Comparison of ENCODE assay signal across 8 mouse cellular contexts in the genomic region with DNA sequence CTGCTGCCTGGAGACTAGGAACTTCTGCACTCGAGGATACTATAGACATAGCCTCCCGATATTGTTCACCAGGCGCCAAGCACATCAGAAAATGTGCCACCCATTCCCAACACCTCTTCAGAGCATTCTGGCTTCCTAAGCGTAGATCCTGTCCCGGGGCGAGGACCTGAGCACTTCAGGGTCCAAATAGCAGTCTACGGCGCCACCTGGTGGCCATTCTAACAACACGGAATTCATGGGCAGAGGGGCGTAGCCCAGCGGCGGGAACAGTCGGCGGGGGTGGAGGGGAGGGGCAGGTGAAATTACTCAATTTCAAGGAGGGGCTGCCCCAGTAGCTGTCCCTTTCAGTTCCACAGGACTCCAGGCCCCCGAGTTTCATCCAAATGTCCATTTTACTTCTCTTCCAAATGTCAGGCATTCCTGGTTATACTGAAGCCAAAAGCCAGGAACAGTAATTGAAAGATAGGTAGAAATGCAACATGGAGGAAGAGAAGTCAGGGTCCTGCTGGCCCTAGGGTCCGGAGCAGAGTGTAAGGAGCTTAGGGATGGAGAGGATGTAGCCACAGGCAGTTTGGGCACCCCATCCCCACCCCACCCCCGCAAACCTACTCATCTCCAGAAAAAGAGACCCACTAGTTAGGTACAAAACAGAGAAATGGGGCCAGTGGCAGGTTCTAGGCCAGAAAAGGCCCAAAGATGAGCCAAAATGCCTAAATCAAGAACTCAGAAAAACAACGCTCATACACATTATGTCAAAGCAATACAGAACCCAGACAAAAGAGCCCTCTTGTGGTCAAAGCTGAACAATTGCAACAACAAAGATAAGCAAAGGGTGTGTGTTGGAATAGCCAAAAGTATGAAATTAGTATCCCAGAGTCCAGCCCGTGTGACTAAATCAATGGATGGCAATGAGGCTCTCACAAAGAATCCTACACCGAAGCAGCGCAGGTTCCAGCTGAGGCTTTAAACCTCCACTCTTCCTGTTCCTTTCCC. TPM values are rescaled to one million over a fixed set of nuclear protein-coding genes. Genes with fewer than 3 reads are reported as not detected.
DNase-seq lines count a peak whose midpoint lies in the region; ATAC-seq and TF ChIP-seq lines count a peak whose summit lies in the region.

No protein-coding gene starts in this region.

- H3K4me1 ChIP-seq in embryonic facial prominence, embryonic 10.5 days = peaks cover 20% of the 10 kb centered on the region
- 0 out of 2 replicates have a peak, but pooled peaks cover 4% of the 10 kb centered on the region for H3K4me1 ChIP-seq in intestine, postnatal 0 days (replicated peaks; ENCODE audit: control insufficient read depth, insufficient read depth, low read length)
- peaks cover 4% of the 10 kb centered on the region; the same call in 1 of the 2 replicates for H3K4me1 ChIP-seq in midbrain, embryonic 11.5 days (ENCODE audit: control insufficient read depth, insufficient read depth, low read length)

- peak; percentile 95 for DNase-seq in adrenal gland, postnatal 14 days
- DNase-seq in embryonic facial prominence, embryonic 10.5 days (ENCODE audit: low spot score) = peak; percentile 93
- DNase-seq in left cerebral cortex, postnatal 4 days = peak; percentile 94
- peak; percentile 99 for DNase-seq in midbrain, embryonic 11.5 days (ENCODE audit: low spot score, missing footprints)
- peak; percentile 97 for DNase-seq in right cerebral cortex, postnatal 4 days
- DNase-seq in yolk sac, embryonic 10.5 days (ENCODE audit: low spot score) = peak; percentile 85

- 11% methylated on average over 21 of the region's 21 CpGs for WGBS in embryonic facial prominence, embryonic 10.5 days
- WGBS in intestine, postnatal 0 days = 7% methylated on average over 21 of the region's 21 CpGs
- WGBS in midbrain, embryonic 11.5 days = 11% methylated on average over 21 of the region's 21 CpGs

- ATAC-seq in granulocyte monocyte progenitor cell, adult 5-6 weeks (replicated peaks; ENCODE audit: poor library complexity, severe bottlenecking) = peak; percentile 96
- ATAC-seq in intestine, postnatal 0 days = peak; percentile 85
- peak; percentile 88 for ATAC-seq in midbrain, embryonic 11.5 days (ENCODE audit: low FRiP score)

- H3K27ac ChIP-seq in embryonic facial prominence, embryonic 10.5 days (replicated peaks) = peak overlapping the region; percentile 40
- H3K27ac ChIP-seq in intestine, postnatal 0 days (ENCODE audit: low read depth, low read length) = peak overlapping the region; percentile 88
- no peak overlapping the region for H3K27ac ChIP-seq in midbrain, embryonic 11.5 days (ENCODE audit: low read depth, low read length)

- H3K4me3 ChIP-seq in embryonic facial prominence, embryonic 10.5 days = peak overlapping the region; percentile 58
- peak overlapping the region; percentile 23 for H3K4me3 ChIP-seq in intestine, postnatal 0 days (ENCODE audit: low read depth, low read length)
- H3K4me3 ChIP-seq in midbrain, embryonic 11.5 days (ENCODE audit: low read depth, low read length) = peak overlapping the region; percentile 29

- intact Hi-C loops in left cerebral cortex, postnatal 4 days (cut with DNase I) = loop anchor here (2.0 kb wide), 2 partner anchors 140 to 202 kb away; partner anchors contain the start of gene Odf3

- peak; percentile 91 for TF ChIP-seq CTCF in intestine, postnatal 0 days (IDR thresholded peaks at IDR 0.05; ENCODE audit: low read depth)

- peak overlapping the region; percentile 75 for H3K4me2 ChIP-seq in intestine, postnatal 0 days (replicated peaks; ENCODE audit: low read depth)
- H3K4me2 ChIP-seq in midbrain, embryonic 11.5 days = peak overlapping the region; percentile 76

- H3K9me3 ChIP-seq in embryonic facial prominence, embryonic 10.5 days = no peaks in the 10 kb centered on the region
- H3K9me3 ChIP-seq in intestine, postnatal 0 days (ENCODE audit: control insufficient read depth) = no peaks in the 10 kb centered on the region
- no peaks in the 10 kb centered on the region for H3K9me3 ChIP-seq in midbrain, embryonic 11.5 days (ENCODE audit: control insufficient read depth, low read length)

- H3K27me3 ChIP-seq in embryonic facial prominence, embryonic 10.5 days (replicated peaks; ENCODE audit: low read depth, poor library complexity, severe bottlenecking) = no peaks in the 10 kb centered on the region
- H3K27me3 ChIP-seq in intestine, postnatal 0 days (replicated peaks; ENCODE audit: control insufficient read depth, insufficient read depth, low read length) = no peaks in the 10 kb centered on the region
- H3K27me3 ChIP-seq in midbrain, embryonic 11.5 days (ENCODE audit: control insufficient read depth, insufficient read depth, low read length) = no peaks in the 10 kb centered on the region

- H3K9ac ChIP-seq in intestine, postnatal 0 days (ENCODE audit: low read depth, low read length) = peak overlapping the region; percentile 34; the same call in 1 of the 2 replicates
- H3K9ac ChIP-seq in midbrain, embryonic 11.5 days (ENCODE audit: low read length) = peak overlapping the region; percentile 48

- no peaks in the 10 kb centered on the region for H3K36me3 ChIP-seq in embryonic facial prominence, embryonic 10.5 days (replicated peaks)
- H3K36me3 ChIP-seq in intestine, postnatal 0 days (ENCODE audit: control insufficient read depth, insufficient read depth) = no peaks in the 10 kb centered on the region
- H3K36me3 ChIP-seq in midbrain, embryonic 11.5 days (ENCODE audit: control insufficient read depth, insufficient read depth, low read length) = no peaks in the 10 kb centered on the region

RNA-seq across cellular contexts. Expression of gene B4galnt4, which starts 12.4 kb away (rescaled TPM):
- 1.4 and 2.7 TPM in 2 replicates for total RNA-seq in adrenal gland, postnatal 14 days (2021)
- 26.5 and 27.7 TPM in 2 replicates for polyA plus RNA-seq in embryonic facial prominence, embryonic 10.5 days (2016; fragmentation: Nextera tagmentation; extraction: Ambion mirVana)
- total RNA-seq in granulocyte monocyte progenitor cell, adult 5-6 weeks (2014; fragmentation: Nextera tagmentation) = 0.60 and 3.6 TPM in 2 replicates
- total RNA-seq in granulocyte monocyte progenitor cell, adult 5-6 weeks (2017) = 0.26 TPM in 1 of 2 replicates, not detected in the other
- 1.9 and 2.9 TPM in 2 replicates for polyA plus RNA-seq in intestine, postnatal 0 days (2015; fragmentation: Nextera tagmentation; extraction: Ambion mirVana)
- total RNA-seq in left cerebral cortex, postnatal 4 days (2021) = 100 to 1,000 TPM; 132 to 150 TPM
- polyA plus RNA-seq in midbrain, embryonic 11.5 days (2014; fragmentation: Nextera tagmentation; extraction: Ambion mirVana) = 18.8 and 19.5 TPM in 2 replicates

RNA-seq across cellular contexts. Expression of gene Gm17387, which starts 19.6 kb away (rescaled TPM):
- total RNA-seq in adrenal gland, postnatal 14 days (2021) = not detected in 2 replicates
- polyA plus RNA-seq in embryonic facial prominence, embryonic 10.5 days (2016; fragmentation: Nextera tagmentation; extraction: Ambion mirVana) = not detected in 2 replicates
- not detected in 2 replicates for total RNA-seq in granulocyte monocyte progenitor cell, adult 5-6 weeks (2014; fragmentation: Nextera tagmentation)
- total RNA-seq in granulocyte monocyte progenitor cell, adult 5-6 weeks (2017) = not detected in 2 replicates
- not detected in 2 replicates for polyA plus RNA-seq in intestine, postnatal 0 days (2015; fragmentation: Nextera tagmentation; extraction: Ambion mirVana)
- not detected for total RNA-seq in left cerebral cortex, postnatal 4 days (2021)
- polyA plus RNA-seq in midbrain, embryonic 11.5 days (2014; fragmentation: Nextera tagmentation; extraction: Ambion mirVana) = not detected in 2 replicates

RNA-seq across cellular contexts. Expression of gene Pkp3, which starts 29.5 kb away (rescaled TPM):
- 0.96 and 3.5 TPM in 2 replicates for total RNA-seq in adrenal gland, postnatal 14 days (2021)
- polyA plus RNA-seq in embryonic facial prominence, embryonic 10.5 days (2016; fragmentation: Nextera tagmentation; extraction: Ambion mirVana) = 9.4 and 9.6 TPM in 2 replicates
- total RNA-seq in granulocyte monocyte progenitor cell, adult 5-6 weeks (2014; fragmentation: Nextera tagmentation) = 1.4 and 2.2 TPM in 2 replicates
- 0.52 and 2.7 TPM in 2 replicates for total RNA-seq in granulocyte monocyte progenitor cell, adult 5-6 weeks (2017)
- 35.3 and 38.6 TPM in 2 replicates for polyA plus RNA-seq in intestine, postnatal 0 days (2015; fragmentation: Nextera tagmentation; extraction: Ambion mirVana)
- total RNA-seq in left cerebral cortex, postnatal 4 days (2021) = not detected
- 0.82 and 0.84 TPM in 2 replicates for polyA plus RNA-seq in midbrain, embryonic 11.5 days (2014; fragmentation: Nextera tagmentation; extraction: Ambion mirVana)

RNA-seq across cellular contexts. Expression of gene Ifitm6, which starts 30.8 kb away (rescaled TPM):
- total RNA-seq in adrenal gland, postnatal 14 days (2021) = 0.89 and 1.4 TPM in 2 replicates
- polyA plus RNA-seq in embryonic facial prominence, embryonic 10.5 days (2016; fragmentation: Nextera tagmentation; extraction: Ambion mirVana) = not detected in 2 replicates
- 17.9 and 48.1 TPM in 2 replicates for total RNA-seq in granulocyte monocyte progenitor cell, adult 5-6 weeks (2014; fragmentation: Nextera tagmentation)
- total RNA-seq in granulocyte monocyte progenitor cell, adult 5-6 weeks (2017) = 22.5 and 42.5 TPM in 2 replicates
- polyA plus RNA-seq in intestine, postnatal 0 days (2015; fragmentation: Nextera tagmentation; extraction: Ambion mirVana) = 0.93 and 1.0 TPM in 2 replicates
- not detected for total RNA-seq in left cerebral cortex, postnatal 4 days (2021)
- polyA plus RNA-seq in midbrain, embryonic 11.5 days (2014; fragmentation: Nextera tagmentation; extraction: Ambion mirVana) = not detected in 2 replicates

RNA-seq across cellular contexts. Expression of gene Ifitm3, which starts 38.0 kb away (rescaled TPM):
- total RNA-seq in adrenal gland, postnatal 14 days (2021) = 124 and 169 TPM in 2 replicates
- 42.6 and 44.7 TPM in 2 replicates for polyA plus RNA-seq in embryonic facial prominence, embryonic 10.5 days (2016; fragmentation: Nextera tagmentation; extraction: Ambion mirVana)
- total RNA-seq in granulocyte monocyte progenitor cell, adult 5-6 weeks (2014; fragmentation: Nextera tagmentation) = 146 and 224 TPM in 2 replicates
- total RNA-seq in granulocyte monocyte progenitor cell, adult 5-6 weeks (2017) = 55.6 and 69.2 TPM in 2 replicates
- polyA plus RNA-seq in intestine, postnatal 0 days (2015; fragmentation: Nextera tagmentation; extraction: Ambion mirVana) = 324 and 334 TPM in 2 replicates
- 10 to 100 TPM in 1 of 2 experiments, 1 to 10 TPM in 1; 8.9 to 12.8 TPM for total RNA-seq in left cerebral cortex, postnatal 4 days (2021)
- polyA plus RNA-seq in midbrain, embryonic 11.5 days (2014; fragmentation: Nextera tagmentation; extraction: Ambion mirVana) = 13.5 and 14.0 TPM in 2 replicates

Comparison
In these comparisons a context has a peak if more than half of its experiments do, and no peak if none do; other contexts are left out.
1. RNA of gene B4galnt4, which starts 12.4 kb away (total RNA-seq): 132 to 150 TPM in left cerebral cortex, postnatal 4 days; 1.4 to 2.7 TPM in adrenal gland, postnatal 14 days and 0.26 to 3.6 TPM in granulocyte monocyte progenitor cell, adult 5-6 weeks; every median in the first group is over 10 times any median in the second.
2. Peak in every context shown above with its lines, with median percentiles within 50 percentile points of each other: DNase-seq, H3K4me3 ChIP-seq and ATAC-seq.